Mouse (Mus musculus) testis, adult 2 months (tissue): ENCODE measurements around the gene Slc41a1.

Source experiments
- CTCF ChIP-seq: fragments of 200-500 bp; IDR thresholded peaks from 2 replicates; pipeline ENCODE4 v1.5.1; 2012; ENCODE audit warnings: low read depth, mild to moderate bottlenecking, inconsistent platforms, low read length, moderate library complexity; ENCODE audit not compliant: control insufficient read depth, insufficient read depth, insufficient replicate concordance
- POLR2A ChIP-seq: fragments of 200-500 bp; IDR thresholded peaks from 2 replicates; pipeline ENCODE4 v1.6.1; 2012; ENCODE audit warnings: low read depth, mild to moderate bottlenecking, inconsistent platforms, low read length, moderate library complexity; ENCODE audit not compliant: control insufficient read depth

- TF ChIP-seq POLR2A (no peak), CTCF (no peak)
Observed at GRCm38 (mm10) chr1:131867946-131868290, 40.6 kb downstream of the Slc41a1 start.
